Mouse (Mus musculus): ENCODE measurements around the gene Asb8.

Asb8 gene

GRCm38 (mm10) chr15:98155272-98155671, 10.2 kb downstream of the Asb8 start:
- DNase-seq, result no peak

- DNase-seq, result no peak
Observed at GRCm38 (mm10) chr15:98154631-98155030, 10.8 kb downstream of the Asb8 start.

- DNase-seq, result no peak
Observed at GRCm38 (mm10) chr15:98154146-98154545, 11.3 kb downstream of the Asb8 start.

- DNase-seq, result peak; percentile 41
Observed at GRCm38 (mm10) chr15:98153625-98154024, 11.8 kb downstream of the Asb8 start.

- no peak for DNase-seq
Observed at GRCm38 (mm10) chr15:98152916-98153315, 12.5 kb downstream of the Asb8 start.

- DNase-seq, result no peak
Observed at GRCm38 (mm10) chr15:98149166-98149602, 16.2 kb downstream of the Asb8 start.

- no peak for DNase-seq
Observed at GRCm38 (mm10) chr15:98148356-98148755, 17.1 kb downstream of the Asb8 start.

- peak; percentile 93 for DNase-seq
Observed at GRCm38 (mm10) chr15:98145559-98146181, 19.8 kb downstream of the Asb8 start.

- peak; percentile 7 for DNase-seq
Observed at GRCm38 (mm10) chr15:98144861-98145507, 20.4 kb downstream of the Asb8 start.

GRCm38 (mm10) chr15:98142515-98142914, 22.9 kb downstream of the Asb8 start:
- no peak for DNase-seq

- DNase-seq, result no peak
Observed at GRCm38 (mm10) chr15:98140809-98141208, 24.6 kb downstream of the Asb8 start.

GRCm38 (mm10) chr15:98139763-98140162, 25.7 kb downstream of the Asb8 start:
- DNase-seq, result peak; percentile 9

- no peak for DNase-seq
Observed at GRCm38 (mm10) chr15:98136871-98137270, 28.6 kb downstream of the Asb8 start.

- DNase-seq, result no peak
Observed at GRCm38 (mm10) chr15:98135671-98136070, 29.8 kb downstream of the Asb8 start.

- DNase-seq, result no peak
Observed at GRCm38 (mm10) chr15:98134666-98135065, 30.8 kb downstream of the Asb8 start.

- no peak for DNase-seq
Observed at GRCm38 (mm10) chr15:98134034-98134433, 31.4 kb downstream of the Asb8 start.

- DNase-seq, result no peak
Observed at GRCm38 (mm10) chr15:98133471-98133870, 32.0 kb downstream of the Asb8 start.

- DNase-seq, result no peak
Observed at GRCm38 (mm10) chr15:98131942-98132655, 33.3 kb downstream of the Asb8 start.

GRCm38 (mm10) chr15:98131451-98131850, 34.0 kb downstream of the Asb8 start:
- DNase-seq, result no peak

GRCm38 (mm10) chr15:98131001-98131400, 34.4 kb downstream of the Asb8 start:
- DNase-seq, result no peak

- no peak for DNase-seq
Observed at GRCm38 (mm10) chr15:98120831-98121230, 44.6 kb downstream of the Asb8 start.

- DNase-seq, result no peak
Observed at GRCm38 (mm10) chr15:98119363-98119762, 46.1 kb downstream of the Asb8 start.

- no peak for DNase-seq
Observed at GRCm38 (mm10) chr15:98116287-98116686, 49.1 kb downstream of the Asb8 start.

- DNase-seq, result no peak
Observed at GRCm38 (mm10) chr15:98115779-98116163, 49.7 kb downstream of the Asb8 start.

All from kidney, adult 9 months (tissue).